Mouse (Mus musculus): ENCODE measurements around the gene Sycp2l. TPM values are rescaled to one million over a fixed set of nuclear protein-coding genes. Genes with fewer than 3 reads are reported as not detected.

Gene Sycp2l
- polyA plus RNA-seq, 1 experiment from 2014 or later = not detected

GRCm38 (mm10) chr13:41105541-41105940, 8.6 kb upstream of the Sycp2l start:
- ATAC-seq (ENCODE audit: low FRiP score) (no peak), DNase-seq (ENCODE audit: low spot score) (no peak)
- 97% methylated on average over 13 of the region's 13 CpGs for WGBS
- no peaks in the 10 kb centered on the region for H3K4me1 ChIP-seq (replicated peaks; ENCODE audit: control insufficient read depth, insufficient read depth, low read length)
- no peak overlapping the region for H3K27ac ChIP-seq
- no peak overlapping the region for H3K4me3 ChIP-seq (replicated peaks; ENCODE audit: low read length)
- H3K9ac ChIP-seq = no peak overlapping the region
- H3K4me2 ChIP-seq (replicated peaks) = no peak overlapping the region
- no peaks in the 10 kb centered on the region for H3K27me3 ChIP-seq (ENCODE audit: control insufficient read depth, insufficient read depth, low read length)
- H3K9me3 ChIP-seq (ENCODE audit: control insufficient read depth, low read length) = no peaks in the 10 kb centered on the region
- no peaks in the 10 kb centered on the region for H3K36me3 ChIP-seq (replicated peaks; ENCODE audit: control insufficient read depth, insufficient read depth)

- 67% methylated on average over 3 of the region's 3 CpGs for WGBS
- no peaks in the 10 kb centered on the region for H3K4me1 ChIP-seq (replicated peaks; ENCODE audit: control insufficient read depth, insufficient read depth, low read length)
- H3K27ac ChIP-seq = no peak within 1 kb of the TSS
- no peak within 1 kb of the TSS for H3K4me3 ChIP-seq (replicated peaks; ENCODE audit: low read length)
- DNase-seq (ENCODE audit: low spot score) (no peak), ATAC-seq (ENCODE audit: low FRiP score) (no peak)
- no peak within 1 kb of the TSS for H3K9ac ChIP-seq
- H3K9me3 ChIP-seq (ENCODE audit: control insufficient read depth, low read length) = no peaks in the 10 kb centered on the region
- H3K4me2 ChIP-seq (replicated peaks) = no peak within 1 kb of the TSS
- H3K36me3 ChIP-seq (replicated peaks; ENCODE audit: control insufficient read depth, insufficient read depth) = no peaks in the 10 kb centered on the region
- peaks cover 12% of the 10 kb centered on the region for H3K27me3 ChIP-seq (ENCODE audit: control insufficient read depth, insufficient read depth, low read length)
These were observed 3.2 kb upstream of the Sycp2l start, which contains the start of gene Gcm2 for GRCm38 (mm10) chr13:41110935-41111334. Gcm2 (minus strand) TSS chr13:41111035.

GRCm38 (mm10) chr13:41119152-41119945, 5.2 kb downstream of the Sycp2l start:
- no peaks in the 10 kb centered on the region for H3K4me1 ChIP-seq (replicated peaks; ENCODE audit: control insufficient read depth, insufficient read depth, low read length)
- no peak overlapping the region for H3K4me2 ChIP-seq (replicated peaks)
- DNase-seq (ENCODE audit: low spot score) (no peak), ATAC-seq (ENCODE audit: low FRiP score) (no peak)
- 52% methylated on average over 9 of the region's 9 CpGs for WGBS
- H3K36me3 ChIP-seq (replicated peaks; ENCODE audit: control insufficient read depth, insufficient read depth) = no peaks in the 10 kb centered on the region
- H3K9ac ChIP-seq = no peak overlapping the region
- H3K4me3 ChIP-seq (replicated peaks; ENCODE audit: low read length) = no peak overlapping the region
- peaks cover 3% of the 10 kb centered on the region; the same call in 1 of the 2 replicates for H3K27me3 ChIP-seq (ENCODE audit: control insufficient read depth, insufficient read depth, low read length)
- H3K9me3 ChIP-seq (ENCODE audit: control insufficient read depth, low read length) = no peaks in the 10 kb centered on the region
- H3K27ac ChIP-seq = no peak overlapping the region

- no peak overlapping the region for H3K4me3 ChIP-seq (replicated peaks; ENCODE audit: low read length)
- H3K4me1 ChIP-seq (replicated peaks; ENCODE audit: control insufficient read depth, insufficient read depth, low read length) = no peaks in the 10 kb centered on the region
- H3K9ac ChIP-seq = no peak overlapping the region
- H3K4me2 ChIP-seq (replicated peaks) = no peak overlapping the region
- no peak overlapping the region for H3K27ac ChIP-seq
- no peaks in the 10 kb centered on the region for H3K27me3 ChIP-seq (ENCODE audit: control insufficient read depth, insufficient read depth, low read length)
- ATAC-seq (ENCODE audit: low FRiP score) (no peak), DNase-seq (ENCODE audit: low spot score) (no peak)
- WGBS = 58% methylated on average over 6 of the region's 6 CpGs
- H3K9me3 ChIP-seq (ENCODE audit: control insufficient read depth, low read length) = no peaks in the 10 kb centered on the region
- no peaks in the 10 kb centered on the region for H3K36me3 ChIP-seq (replicated peaks; ENCODE audit: control insufficient read depth, insufficient read depth)
These were observed 9.6 kb downstream of the Sycp2l start for GRCm38 (mm10) chr13:41123666-41124225.

- Histone ChIP-seq H3K36me3 (replicated peaks; ENCODE audit: control insufficient read depth, insufficient read depth) (no peaks in the 10 kb centered on the region), H3K27ac (no peak overlapping the region), H3K9me3 (ENCODE audit: control insufficient read depth, low read length) (no peaks in the 10 kb centered on the region), H3K4me1 (replicated peaks; ENCODE audit: control insufficient read depth, insufficient read depth, low read length) (no peaks in the 10 kb centered on the region), H3K4me2 (replicated peaks) (no peak overlapping the region), H3K27me3 (ENCODE audit: control insufficient read depth, insufficient read depth, low read length) (no peaks in the 10 kb centered on the region), H3K9ac (no peak overlapping the region), H3K4me3 (replicated peaks; ENCODE audit: low read length) (no peak overlapping the region)
- 92% methylated on average over 8 of the region's 8 CpGs for WGBS
- ATAC-seq (ENCODE audit: low FRiP score) (no peak), DNase-seq (ENCODE audit: low spot score) (no peak)
These were observed 14.2 kb downstream of the Sycp2l start for GRCm38 (mm10) chr13:41128326-41128725.

- no peak for ATAC-seq (ENCODE audit: low FRiP score)
- H3K27me3 ChIP-seq (ENCODE audit: control insufficient read depth, insufficient read depth, low read length) = no peaks in the 10 kb centered on the region
- 91% methylated on average over 8 of the region's 8 CpGs for WGBS
These were observed 15.0 kb downstream of the Sycp2l start for GRCm38 (mm10) chr13:41129061-41129460.

GRCm38 (mm10) chr13:41134901-41135300, 20.8 kb downstream of the Sycp2l start:
- no peak overlapping the region for H3K4me2 ChIP-seq (replicated peaks)
- H3K27me3 ChIP-seq (ENCODE audit: control insufficient read depth, insufficient read depth, low read length) = no peaks in the 10 kb centered on the region
- no peak overlapping the region for H3K4me3 ChIP-seq (replicated peaks; ENCODE audit: low read length)
- H3K9ac ChIP-seq = no peak overlapping the region
- no peaks in the 10 kb centered on the region for H3K36me3 ChIP-seq (replicated peaks; ENCODE audit: control insufficient read depth, insufficient read depth)
- H3K4me1 ChIP-seq (replicated peaks; ENCODE audit: control insufficient read depth, insufficient read depth, low read length) = no peaks in the 10 kb centered on the region
- ATAC-seq (ENCODE audit: low FRiP score) (no peak), DNase-seq (ENCODE audit: low spot score) (peak; percentile 82)
- H3K9me3 ChIP-seq (ENCODE audit: control insufficient read depth, low read length) = no peaks in the 10 kb centered on the region
- 13% methylated on average over 6 of the region's 6 CpGs for WGBS
- H3K27ac ChIP-seq = no peak overlapping the region

More at GRCm38 (mm10) chr13:41129061-41129460, 15.0 kb downstream of the Sycp2l start:
- Histone ChIP-seq H3K9me3 (ENCODE audit: control insufficient read depth, low read length) (no peaks in the 10 kb centered on the region), H3K4me1 (replicated peaks; ENCODE audit: control insufficient read depth, insufficient read depth, low read length) (no peaks in the 10 kb centered on the region), H3K4me2 (replicated peaks) (no peak overlapping the region), H3K4me3 (replicated peaks; ENCODE audit: low read length) (no peak overlapping the region), H3K36me3 (replicated peaks; ENCODE audit: control insufficient read depth, insufficient read depth) (no peaks in the 10 kb centered on the region), H3K27ac (no peak overlapping the region), H3K9ac (no peak overlapping the region)
- no peak for DNase-seq (ENCODE audit: low spot score)

GRCm38 (mm10) chr13:41145433-41145970, 31.4 kb downstream of the Sycp2l start:
- H3K4me1 ChIP-seq (replicated peaks; ENCODE audit: control insufficient read depth, insufficient read depth, low read length) = no peaks in the 10 kb centered on the region
- H3K36me3 ChIP-seq (replicated peaks; ENCODE audit: control insufficient read depth, insufficient read depth) = no peaks in the 10 kb centered on the region
- H3K9ac ChIP-seq = no peak overlapping the region
- no peak overlapping the region for H3K27ac ChIP-seq
- no peak for ATAC-seq (ENCODE audit: low FRiP score)
- 57% methylated on average over 6 of the region's 6 CpGs for WGBS
- no peak for DNase-seq (ENCODE audit: low spot score)
- no peaks in the 10 kb centered on the region for H3K27me3 ChIP-seq (ENCODE audit: control insufficient read depth, insufficient read depth, low read length)
- no peak overlapping the region for H3K4me3 ChIP-seq (replicated peaks; ENCODE audit: low read length)
- no peak overlapping the region for H3K4me2 ChIP-seq (replicated peaks)
- no peaks in the 10 kb centered on the region for H3K9me3 ChIP-seq (ENCODE audit: control insufficient read depth, low read length)

GRCm38 (mm10) chr13:41146271-41146670, 32.2 kb downstream of the Sycp2l start:
- H3K36me3 ChIP-seq (replicated peaks; ENCODE audit: control insufficient read depth, insufficient read depth) = no peaks in the 10 kb centered on the region
- H3K27ac ChIP-seq = no peak overlapping the region
- no peak overlapping the region for H3K4me2 ChIP-seq (replicated peaks)
- no peaks in the 10 kb centered on the region for H3K27me3 ChIP-seq (ENCODE audit: control insufficient read depth, insufficient read depth, low read length)
- H3K9ac ChIP-seq = no peak overlapping the region
- no peaks in the 10 kb centered on the region for H3K4me1 ChIP-seq (replicated peaks; ENCODE audit: control insufficient read depth, insufficient read depth, low read length)
- no peak overlapping the region for H3K4me3 ChIP-seq (replicated peaks; ENCODE audit: low read length)
- no peak for ATAC-seq (ENCODE audit: low FRiP score)
- H3K9me3 ChIP-seq (ENCODE audit: control insufficient read depth, low read length) = no peaks in the 10 kb centered on the region
- peak; percentile 56 for DNase-seq (ENCODE audit: low spot score)
- WGBS = 82% methylated on average over 10 of the region's 10 CpGs

Data from hindbrain, embryonic 14.5 days (tissue).